Mouse (Mus musculus) C2C12 (cell line): ENCODE results near the gene Atg13. TPM values are rescaled to one million over a fixed set of nuclear protein-coding genes. Genes with fewer than 3 reads are reported as not detected.

Source experiments
- H3K27me3 ChIP-seq: one replicate; pipeline ENCODE4 v1.6.1; 2011; ENCODE audit not compliant: control insufficient read depth, insufficient read depth, insufficient read length
- H3K36me3 ChIP-seq: one replicate; pipeline ENCODE4 v1.6.1; 2011; ENCODE audit not compliant: control insufficient read depth, insufficient read depth
- H3K4me3 ChIP-seq: one replicate; pipeline ENCODE4 v1.5.1; 2011; ENCODE audit warnings: mild to moderate bottlenecking, control low read depth; ENCODE audit not compliant: poor library complexity, insufficient read depth, severe bottlenecking
- H3K79me2 ChIP-seq: one replicate; pipeline ENCODE4 v1.6.1; 2011; ENCODE audit not compliant: control insufficient read depth, insufficient read depth
- H3K79me3 ChIP-seq: one replicate; pipeline ENCODE4 v1.6.1; 2011; ENCODE audit warnings: low read depth, control low read depth
- H3ac ChIP-seq: one replicate; pipeline ENCODE3; 2011; ENCODE audit warnings: low read depth; ENCODE audit not compliant: control insufficient read depth, insufficient read length
- CEBPB ChIP-seq: IDR thresholded peaks from one replicate; pipeline ENCODE4 v1.6.1; 2011; ENCODE audit warnings: low read depth, mild to moderate bottlenecking, control low read depth, moderate library complexity
- CTCF ChIP-seq: IDR thresholded peaks from one replicate; pipeline ENCODE4 v1.5.1; 2011; ENCODE audit not compliant: control insufficient read depth, insufficient read depth, insufficient read length
- FOSL1 ChIP-seq: IDR thresholded peaks from one replicate; pipeline ENCODE4 v1.8.0; 2011; ENCODE audit warnings: mild to moderate bottlenecking, low read length; ENCODE audit not compliant: poor library complexity, insufficient read depth, severe bottlenecking
- MAX ChIP-seq: IDR thresholded peaks from one replicate; pipeline ENCODE4 v1.6.1; 2011; ENCODE audit warnings: mild to moderate bottlenecking, control low read depth
- MYOD1 ChIP-seq: IDR thresholded peaks from one replicate; pipeline ENCODE4 v1.6.1; 2011; ENCODE audit warnings: low read depth; ENCODE audit not compliant: control insufficient read depth, insufficient read length
- MYOG ChIP-seq: IDR thresholded peaks from one replicate; pipeline ENCODE4 v1.6.1; 2011; ENCODE audit not compliant: control insufficient read depth, insufficient read length; ENCODE audit errors: extremely low read depth
- USF1 ChIP-seq: IDR thresholded peaks from one replicate; pipeline ENCODE4 v1.6.1; 2011; ENCODE audit warnings: low read depth, mild to moderate bottlenecking, control low read depth, moderate library complexity
- polyA plus RNA-seq: library from polyadenylated mRNA; unstranded; fragments of >200 nt; fragmentation: generic; extraction: Trizol; gene quantifications from one replicate; pipeline ENCODE4 v1.2.1, GENCODE M21; 2012; ENCODE audit warnings: missing spikeins

Gene Atg13
- polyA plus RNA-seq, 1 experiment = 12.9 TPM

DNA sequence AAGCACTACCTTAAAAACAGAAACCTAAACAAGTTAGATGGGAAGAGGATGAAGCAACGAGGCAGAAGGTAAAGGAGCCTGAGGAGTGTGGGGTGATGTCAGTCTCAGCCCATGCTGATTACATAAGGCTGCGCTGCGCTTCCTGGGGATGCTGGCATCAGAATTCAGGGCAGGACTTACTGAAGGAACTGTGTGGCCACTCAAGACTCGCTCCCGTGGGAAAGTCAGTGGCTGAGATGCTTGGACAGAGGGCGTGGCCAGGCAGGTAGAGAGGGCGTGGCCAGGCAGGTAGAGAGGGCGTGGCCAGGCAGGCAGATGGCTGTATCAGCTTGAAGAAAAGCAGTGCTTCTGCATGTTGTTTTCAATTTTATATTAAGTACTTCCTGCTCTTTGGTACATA lies 26.5 kb downstream of the Atg13 start:
- Histone ChIP-seq H3K79me2 (no peaks in the 10 kb centered on the region), H3ac (no peak overlapping the region), H3K36me3 (peaks cover 27% of the 10 kb centered on the region), H3K27me3 (no peaks in the 10 kb centered on the region), H3K4me3 (no peak overlapping the region), H3K79me3 (no peaks in the 10 kb centered on the region)
- TF ChIP-seq MYOD1 = no peak
- no peak for TF ChIP-seq MYOG
- TF ChIP-seq USF1 = no peak
- no peak for TF ChIP-seq CTCF
- TF ChIP-seq CEBPB = no peak
- TF ChIP-seq MAX = no peak
- TF ChIP-seq FOSL1 = no peak

DNA sequence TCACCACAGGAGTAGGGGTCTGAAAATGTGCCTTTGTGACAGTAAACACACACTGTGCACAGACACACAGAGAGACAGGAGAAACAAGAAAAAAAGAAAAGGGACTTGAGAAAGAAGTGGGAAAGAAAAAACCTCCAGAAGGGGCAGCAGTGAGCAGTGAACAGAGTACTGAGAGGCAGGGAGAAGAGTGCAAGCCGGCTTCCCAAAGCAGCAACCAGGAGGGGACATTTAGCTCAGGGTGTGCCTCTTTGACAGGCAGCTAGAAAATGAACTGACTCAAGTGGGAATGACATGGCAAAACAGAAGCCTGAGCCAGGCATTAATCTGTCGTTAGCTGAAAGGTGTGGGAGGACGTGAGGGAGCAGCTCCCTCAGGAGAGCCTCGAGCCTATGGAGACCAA lies 27.5 kb downstream of the Atg13 start:
- no peaks in the 10 kb centered on the region for H3K79me2 ChIP-seq
- no peak overlapping the region for H3K4me3 ChIP-seq
- no peak overlapping the region for H3ac ChIP-seq
- H3K79me3 ChIP-seq = no peaks in the 10 kb centered on the region
- H3K36me3 ChIP-seq = peaks cover 20% of the 10 kb centered on the region
- TF ChIP-seq CTCF = no peak
- TF ChIP-seq MAX = no peak
- TF ChIP-seq FOSL1 = no peak
- no peak for TF ChIP-seq MYOG
- no peak for TF ChIP-seq MYOD1
- no peak for TF ChIP-seq CEBPB
- TF ChIP-seq USF1 = no peak
- H3K27me3 ChIP-seq = no peaks in the 10 kb centered on the region

DNA sequence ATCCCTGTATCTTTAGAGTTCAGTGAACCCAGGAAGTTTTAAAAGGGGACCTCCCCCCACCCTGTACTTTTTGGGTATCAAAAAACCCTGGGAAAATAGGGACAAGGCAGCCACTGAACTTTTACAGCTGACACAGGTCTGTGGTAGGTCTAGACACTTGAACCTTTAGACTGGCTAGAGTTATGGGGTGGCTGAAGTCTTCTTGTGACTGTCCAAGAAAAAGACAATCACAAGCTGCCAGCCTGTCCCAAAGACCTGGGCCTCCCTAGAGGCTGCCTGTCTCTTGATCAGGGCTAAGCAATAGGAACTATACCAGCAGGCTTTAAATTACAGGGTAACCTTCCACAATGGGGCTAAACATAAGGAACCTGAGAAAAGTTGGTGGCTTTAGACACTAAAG lies 33.4 kb downstream of the Atg13 start:
- Histone ChIP-seq H3K4me3 (no peak overlapping the region), H3K36me3 (peaks cover 57% of the 10 kb centered on the region), H3ac (no peak overlapping the region), H3K79me3 (no peaks in the 10 kb centered on the region), H3K27me3 (no peaks in the 10 kb centered on the region), H3K79me2 (no peaks in the 10 kb centered on the region)
- TF ChIP-seq CTCF = no peak
- TF ChIP-seq FOSL1 = no peak

DNA sequence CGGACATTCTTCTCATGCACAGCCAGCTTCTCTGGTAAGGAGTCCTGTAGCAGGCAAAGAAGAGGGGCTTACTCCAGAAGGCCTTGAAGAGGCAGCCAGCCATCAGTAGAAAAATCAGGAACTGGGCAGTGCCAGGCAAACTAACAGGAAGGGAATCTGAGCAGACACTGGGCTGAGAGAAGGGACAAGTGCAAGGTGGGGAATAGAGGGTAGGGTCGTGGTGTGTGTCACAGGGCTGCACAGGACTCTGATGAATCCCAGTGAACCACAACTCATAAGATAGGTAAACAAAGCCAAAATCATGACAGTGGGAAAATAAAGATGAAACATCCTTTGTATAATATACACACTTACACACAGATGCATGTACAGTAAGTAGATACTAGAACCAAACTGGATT lies 34.0 kb downstream of the Atg13 start:
- no peak for TF ChIP-seq MYOD1
- TF ChIP-seq MAX = no peak
- TF ChIP-seq USF1 = no peak
- no peak for TF ChIP-seq MYOG
- TF ChIP-seq FOSL1 = no peak
- no peak for TF ChIP-seq CEBPB
- no peak for TF ChIP-seq CTCF
- H3K79me2 ChIP-seq = no peaks in the 10 kb centered on the region
- H3ac ChIP-seq = no peak overlapping the region
- H3K4me3 ChIP-seq = no peak overlapping the region
- no peaks in the 10 kb centered on the region for H3K79me3 ChIP-seq
- peaks cover 63% of the 10 kb centered on the region for H3K36me3 ChIP-seq
- no peaks in the 10 kb centered on the region for H3K27me3 ChIP-seq

DNA sequence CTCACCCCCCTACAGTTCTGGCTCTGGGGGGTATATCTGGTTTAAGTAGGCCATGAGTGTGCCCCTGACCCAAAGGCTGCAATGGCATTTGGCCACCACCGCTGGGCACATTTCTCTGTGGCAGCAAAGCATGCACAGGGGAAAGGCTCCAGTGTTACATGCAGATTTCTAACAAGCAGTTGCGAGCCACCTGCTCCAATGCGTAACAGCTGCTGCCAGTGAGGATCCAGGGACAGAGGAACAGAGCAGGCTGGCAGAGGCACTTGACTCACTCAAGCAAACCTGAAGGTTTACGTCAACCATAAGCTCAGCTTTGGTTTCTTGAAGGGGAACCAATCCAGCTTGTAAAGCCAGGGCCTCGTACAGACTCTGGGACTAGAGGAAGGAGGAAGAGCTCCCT lies 35.5 kb downstream of the Atg13 start:
- Histone ChIP-seq H3K27me3 (no peaks in the 10 kb centered on the region), H3K79me3 (no peaks in the 10 kb centered on the region), H3K4me3 (no peak overlapping the region), H3ac (no peak overlapping the region), H3K79me2 (no peaks in the 10 kb centered on the region), H3K36me3 (peaks cover 69% of the 10 kb centered on the region)
- TF ChIP-seq MYOG (no peak), FOSL1 (no peak), CEBPB (no peak), MYOD1 (no peak), MAX (no peak), CTCF (no peak), USF1 (no peak)

DNA sequence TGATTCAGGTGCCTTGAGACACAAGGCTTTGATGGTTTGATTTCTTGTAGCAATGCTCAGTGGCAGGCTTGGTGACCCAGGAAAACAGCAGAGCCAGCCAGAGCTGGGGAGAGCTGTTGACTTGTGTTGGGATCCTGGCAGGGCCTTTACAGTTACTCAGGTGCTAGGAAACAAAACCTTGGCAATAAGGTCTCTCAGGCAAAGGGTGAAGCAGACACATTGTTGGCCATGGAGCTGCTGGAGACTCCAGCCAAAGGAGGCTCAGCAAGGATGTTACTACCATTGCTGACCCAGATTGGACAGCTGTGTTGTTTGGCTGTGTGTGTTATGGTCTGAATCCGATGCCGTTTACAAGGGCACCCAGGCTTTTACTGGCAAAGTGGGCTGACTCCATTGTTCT lies 36.8 kb downstream of the Atg13 start:
- Histone ChIP-seq H3K79me2 (no peaks in the 10 kb centered on the region), H3K4me3 (no peak overlapping the region), H3K36me3 (peaks cover 79% of the 10 kb centered on the region), H3K27me3 (no peaks in the 10 kb centered on the region), H3K79me3 (no peaks in the 10 kb centered on the region), H3ac (no peak overlapping the region)
- TF ChIP-seq CEBPB = no peak
- no peak for TF ChIP-seq USF1
- TF ChIP-seq MYOD1 = no peak
- no peak for TF ChIP-seq MAX
- TF ChIP-seq FOSL1 = no peak
- no peak for TF ChIP-seq CTCF
- no peak for TF ChIP-seq MYOG
